Mouse (Mus musculus): Measurements from ENCODE around the gene Ccdc91. TPM values are rescaled to one million over a fixed set of nuclear protein-coding genes. Genes with fewer than 3 reads are reported as not detected.

Ccdc91 gene
- total and polyA plus RNA-seq, 2 experiments = 19.8 to 30.8 TPM

GRCm38 (mm10) chr6:147672481-147672880 is 196.9 kb downstream of the Ccdc91 start:
- H3K27me3 ChIP-seq (ENCODE audit: control insufficient read depth, insufficient read depth, low read length) = no peaks in the 10 kb centered on the region
- no peak overlapping the region for H3K4me3 ChIP-seq (ENCODE audit: insufficient read depth, low read depth, low read length)
- no peaks in the 10 kb centered on the region for H3K4me1 ChIP-seq (ENCODE audit: control insufficient read depth, insufficient read depth, low read length)
- no peaks in the 10 kb centered on the region for H3K79me2 ChIP-seq (ENCODE audit: control insufficient read depth, insufficient read depth, low read length)
- H3K36me3 ChIP-seq (ENCODE audit: control insufficient read depth, insufficient read depth, low read length) = no peaks in the 10 kb centered on the region
- no peak for TF ChIP-seq CTCF (IDR thresholded peaks at IDR 0.05; ENCODE audit: low read depth, low read length)
- no peak for TF ChIP-seq POLR2A (IDR thresholded peaks at IDR 0.05; ENCODE audit: extremely low read depth, insufficient read depth, low read length)
- DNase-seq (ENCODE audit: extremely low read depth, low read depth, low spot score) = no peak
- 54% methylated on average over 2 of the region's 2 CpGs for WGBS
- no peak overlapping the region for H3K9ac ChIP-seq (ENCODE audit: low read depth, low read length)
- no peak overlapping the region for H3K27ac ChIP-seq (replicated peaks; ENCODE audit: insufficient read depth, low read depth, low read length)

GRCm38 (mm10) chr6:147675022-147675733 is 199.6 kb downstream of the Ccdc91 start:
- TF ChIP-seq POLR2A (IDR thresholded peaks at IDR 0.05; ENCODE audit: extremely low read depth, insufficient read depth, low read length) (no peak), CTCF (IDR thresholded peaks at IDR 0.05; ENCODE audit: low read depth, low read length) (no peak)
- Histone ChIP-seq H3K27me3 (ENCODE audit: control insufficient read depth, insufficient read depth, low read length) (no peaks in the 10 kb centered on the region), H3K4me1 (ENCODE audit: control insufficient read depth, insufficient read depth, low read length) (no peaks in the 10 kb centered on the region), H3K36me3 (ENCODE audit: control insufficient read depth, insufficient read depth, low read length) (no peaks in the 10 kb centered on the region), H3K9ac (ENCODE audit: low read depth, low read length) (no peak overlapping the region), H3K4me3 (ENCODE audit: insufficient read depth, low read depth, low read length) (no peak overlapping the region), H3K27ac (replicated peaks; ENCODE audit: insufficient read depth, low read depth, low read length) (no peak overlapping the region), H3K79me2 (ENCODE audit: control insufficient read depth, insufficient read depth, low read length) (no peaks in the 10 kb centered on the region)
- no peak for DNase-seq (ENCODE audit: extremely low read depth, low read depth, low spot score)
- 94% methylated on average over 7 of the region's 7 CpGs for WGBS

GRCm38 (mm10) chr6:147676214-147676613 is 200.6 kb downstream of the Ccdc91 start:
- no peak overlapping the region for H3K27ac ChIP-seq (replicated peaks; ENCODE audit: insufficient read depth, low read depth, low read length)
- H3K9ac ChIP-seq (ENCODE audit: low read depth, low read length) = no peak overlapping the region
- DNase-seq (ENCODE audit: extremely low read depth, low read depth, low spot score) = no peak
- 97% methylated on average over 1 of the region's 1 CpGs for WGBS
- H3K27me3 ChIP-seq (ENCODE audit: control insufficient read depth, insufficient read depth, low read length) = no peaks in the 10 kb centered on the region
- no peaks in the 10 kb centered on the region for H3K4me1 ChIP-seq (ENCODE audit: control insufficient read depth, insufficient read depth, low read length)
- TF ChIP-seq CTCF (IDR thresholded peaks at IDR 0.05; ENCODE audit: low read depth, low read length) = no peak
- no peak for TF ChIP-seq POLR2A (IDR thresholded peaks at IDR 0.05; ENCODE audit: extremely low read depth, insufficient read depth, low read length)
- no peaks in the 10 kb centered on the region for H3K79me2 ChIP-seq (ENCODE audit: control insufficient read depth, insufficient read depth, low read length)
- H3K36me3 ChIP-seq (ENCODE audit: control insufficient read depth, insufficient read depth, low read length) = no peaks in the 10 kb centered on the region
- H3K4me3 ChIP-seq (ENCODE audit: insufficient read depth, low read depth, low read length) = no peak overlapping the region

Other genes starting within 250 kb of the Ccdc91 start
- not detected in 2 replicates for gene Pthlh, start 211.6 kb upstream of the Ccdc91 start, total RNA-seq (2014; rRNA removed)
- not detected in 2 replicates for gene Pthlh, start 211.6 kb upstream of the Ccdc91 start, polyA plus RNA-seq (2012; rRNA removed)

All from liver, adult 2 months (tissue).